Mouse (Mus musculus) stomach, postnatal 0 days (tissue): ENCODE results near the gene Dcp1b.

Experiments used
- CTCF ChIP-seq: IDR thresholded peaks from 2 replicates; pipeline ENCODE4 v1.5.1; 2016; ENCODE audit warnings: antibody characterized with exemption, low read depth, mild to moderate bottlenecking, moderate library complexity
- EP300 ChIP-seq: optimal IDR thresholded peaks from 2 replicates; pipeline ENCODE3; 2016; ENCODE audit warnings: antibody characterized with exemption

- TF ChIP-seq CTCF: no peak
- no peak for TF ChIP-seq EP300
These were observed 19.5 kb downstream of the Dcp1b start for GRCm38 (mm10) chr6:119194601-119195000.
